Mouse (Mus musculus) gonadal fat pad, adult 2 months (tissue): ENCODE measurements at regions not wholly inside any gene's neighbourhood (a gene's known extent, or its start where the extent isn't known, plus 50 kb on each side); places are given as distances from the start of the nearest gene placed in this dataset.

Source experiments
- DNase-seq: peaks from one replicate; pipeline ENCODE4 v3.0.0-alpha.2; 2012; ENCODE audit warnings: low read depth

DNA sequence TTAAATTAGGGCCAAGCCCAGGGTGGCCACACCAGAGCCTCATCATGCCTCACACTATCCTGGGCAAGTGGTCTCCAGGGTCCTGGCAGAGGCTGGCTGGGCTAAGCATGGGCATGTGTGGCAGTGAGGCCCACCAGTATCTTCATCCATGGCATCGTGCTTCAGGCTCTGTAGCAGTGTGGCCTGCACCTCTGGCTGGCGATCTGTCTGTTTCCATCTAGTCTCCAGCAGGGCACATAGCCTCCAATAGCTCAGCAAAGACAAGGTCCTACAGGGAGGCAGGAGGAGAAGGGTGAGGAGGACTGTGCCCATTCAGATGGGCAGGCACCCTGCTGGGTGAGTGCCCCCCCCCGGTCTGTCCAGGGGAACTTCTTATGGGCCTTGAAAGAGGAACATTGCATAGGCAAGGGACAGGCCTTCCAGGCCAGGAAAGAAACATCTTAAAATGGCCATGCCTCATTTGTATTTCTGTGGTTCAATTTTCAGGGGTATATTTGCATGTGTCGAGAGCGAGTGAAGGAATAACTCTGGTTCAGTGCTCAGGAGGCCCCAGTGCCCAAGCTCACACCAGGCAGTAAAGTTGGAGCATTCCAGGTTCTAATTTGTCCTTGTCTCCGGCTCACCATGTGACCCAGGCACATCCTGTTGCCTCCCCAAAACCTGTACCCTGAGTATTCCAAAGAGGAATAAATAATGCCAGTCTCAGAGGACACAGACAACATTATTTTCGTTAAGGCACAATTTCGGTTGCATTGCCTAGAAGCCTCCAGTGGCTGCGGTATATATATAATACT, 60.4 kb upstream of the Ppara start:
- DNase-seq = no peak

DNA sequence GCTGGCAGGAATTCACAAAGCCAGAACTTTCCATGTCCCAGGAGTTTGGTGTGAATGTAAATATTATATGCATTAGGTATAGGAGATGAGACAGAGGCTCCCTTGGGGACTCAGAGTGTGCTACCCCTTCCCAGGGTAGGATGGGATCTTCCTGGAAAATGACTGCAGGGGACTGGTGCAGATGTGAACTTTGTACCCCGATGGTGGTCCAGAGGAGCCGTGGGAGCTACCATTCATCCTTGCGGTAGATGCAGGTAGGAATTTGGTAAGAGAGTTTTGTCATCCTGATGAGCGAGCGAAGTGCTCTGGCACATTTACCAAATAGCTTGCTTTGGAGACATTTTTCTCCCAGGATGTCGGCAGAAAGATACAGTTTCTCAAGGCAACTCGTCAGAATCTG, 59.7 kb upstream of the Ppara start:
- no peak for DNase-seq

DNA sequence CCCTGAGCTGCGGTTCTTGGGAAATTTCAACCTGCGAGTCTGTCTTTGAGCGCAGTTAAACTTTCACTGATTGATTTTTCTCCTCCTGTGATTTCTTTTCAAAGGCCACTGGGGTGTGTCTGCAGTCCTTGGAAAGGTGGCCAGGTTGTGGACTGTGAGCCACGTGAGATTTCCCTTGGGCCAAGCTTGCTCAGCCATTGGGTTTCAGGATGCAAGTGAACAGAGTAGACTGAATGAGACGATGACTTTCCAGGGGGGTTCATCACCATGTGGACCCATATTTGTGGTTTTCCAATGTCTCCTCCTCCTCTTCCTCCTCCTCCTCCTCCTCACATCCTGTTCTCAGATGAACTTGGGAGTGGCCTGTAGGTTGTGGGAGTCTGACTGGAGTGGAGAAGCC, 59.0 kb upstream of the Ppara start:
- no peak for DNase-seq

DNA sequence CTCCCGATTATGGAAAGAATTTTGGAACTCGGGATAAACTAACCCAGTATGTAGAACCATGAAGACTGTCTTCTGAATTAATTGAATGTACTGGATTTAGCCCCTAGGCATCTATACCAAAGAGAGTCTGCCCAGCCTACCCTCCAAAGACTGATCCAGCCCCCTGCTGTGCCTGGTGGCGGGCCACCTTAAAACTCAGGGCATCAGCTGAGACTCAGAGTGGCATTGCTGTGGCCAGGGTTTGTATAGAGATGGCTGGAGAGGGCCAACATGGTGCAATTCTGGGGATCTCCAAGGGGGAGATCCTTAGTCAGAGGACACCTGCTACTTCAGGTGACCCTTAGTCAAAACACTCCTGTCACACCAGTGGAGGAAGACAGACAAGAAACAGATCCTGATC, 58.6 kb upstream of the Ppara start:
- no peak for DNase-seq

DNA sequence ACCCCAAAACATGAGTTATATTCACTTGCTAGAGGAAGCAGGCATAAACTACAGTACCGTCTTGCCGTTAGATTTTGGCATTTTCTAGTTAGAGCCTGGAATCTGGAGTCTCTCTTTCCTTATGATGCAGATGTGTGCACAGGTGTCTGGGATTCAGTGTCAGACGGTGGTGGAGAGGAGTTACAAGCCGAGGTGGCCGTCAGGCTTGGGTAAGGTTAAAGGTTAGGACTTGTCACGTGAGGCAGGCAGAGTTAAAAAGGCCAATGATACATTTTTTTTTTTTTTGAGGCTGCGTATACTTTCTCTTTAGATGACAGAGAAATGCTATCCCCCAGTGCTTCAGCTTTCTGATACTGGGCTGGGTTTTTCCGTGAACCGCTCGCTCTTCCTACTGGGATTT, 57.9 kb upstream of the Ppara start:
- no peak for DNase-seq

DNA sequence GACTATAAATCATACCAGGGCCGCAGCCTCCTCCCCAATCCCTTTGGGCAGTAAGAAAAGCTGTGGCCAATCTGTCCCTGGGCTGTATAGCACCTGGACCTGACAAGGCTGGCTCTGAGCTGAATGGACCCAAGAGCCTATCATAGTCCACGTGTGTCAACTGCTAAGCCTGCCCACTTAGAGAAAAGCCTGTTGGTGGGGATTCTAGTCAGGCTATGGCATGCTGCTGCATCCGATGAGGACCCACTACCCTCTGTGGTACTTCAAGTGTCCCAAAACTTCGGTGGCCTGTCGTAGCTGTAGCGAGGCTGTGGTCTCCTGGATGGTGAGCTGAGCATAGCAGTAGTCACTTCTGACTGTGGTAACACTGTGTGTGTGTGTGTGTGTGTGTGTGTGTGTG, 57.4 kb upstream of the Ppara start:
- DNase-seq = no peak

DNA sequence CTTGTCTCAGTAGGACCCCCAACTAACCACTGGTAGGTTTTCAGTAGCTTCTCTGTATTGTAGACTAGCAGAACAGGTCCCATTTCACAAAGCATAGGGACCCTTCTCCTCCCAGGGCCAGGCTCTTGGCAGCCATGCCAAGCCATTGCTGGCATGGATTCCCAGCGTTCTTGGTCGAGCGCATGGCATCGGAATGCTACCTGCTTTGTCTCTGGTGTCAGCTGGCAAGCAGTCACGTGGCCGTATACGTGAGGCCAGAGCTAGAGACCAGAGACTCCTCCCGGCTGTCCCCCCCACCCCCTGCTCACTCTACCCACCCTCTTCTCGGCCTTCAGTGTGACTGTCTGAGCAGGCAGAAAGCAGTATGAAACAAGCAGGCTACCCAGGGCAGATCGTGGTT, 56.9 kb upstream of the Ppara start:
- DNase-seq = no peak

DNA sequence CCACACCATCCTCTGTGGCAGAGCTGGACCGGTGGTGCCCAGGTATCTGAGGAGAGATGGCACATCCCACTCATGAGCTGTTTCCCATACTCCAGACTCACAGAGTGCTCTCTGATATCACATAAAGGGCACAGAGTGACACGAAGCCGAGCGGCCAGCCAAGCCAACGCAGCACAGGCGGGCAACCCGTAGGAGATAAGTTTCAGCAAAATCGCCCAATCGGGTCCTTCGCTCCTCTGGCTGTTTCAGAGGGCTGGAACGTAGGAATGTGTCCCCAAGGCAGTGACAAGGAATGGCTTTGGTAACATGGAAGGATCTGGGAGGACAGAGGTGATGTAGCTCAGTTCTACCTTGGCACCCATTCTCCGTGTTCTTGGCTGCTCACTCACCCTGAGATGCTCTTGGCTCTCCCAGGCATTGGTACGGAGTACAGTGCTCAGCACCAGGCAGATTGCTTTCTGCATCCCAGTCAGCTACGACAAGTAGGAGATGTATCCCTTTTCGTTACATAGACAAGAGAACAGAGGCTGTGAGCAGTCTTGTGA, 56.4 kb upstream of the Ppara start:
- DNase-seq = no peak

DNA sequence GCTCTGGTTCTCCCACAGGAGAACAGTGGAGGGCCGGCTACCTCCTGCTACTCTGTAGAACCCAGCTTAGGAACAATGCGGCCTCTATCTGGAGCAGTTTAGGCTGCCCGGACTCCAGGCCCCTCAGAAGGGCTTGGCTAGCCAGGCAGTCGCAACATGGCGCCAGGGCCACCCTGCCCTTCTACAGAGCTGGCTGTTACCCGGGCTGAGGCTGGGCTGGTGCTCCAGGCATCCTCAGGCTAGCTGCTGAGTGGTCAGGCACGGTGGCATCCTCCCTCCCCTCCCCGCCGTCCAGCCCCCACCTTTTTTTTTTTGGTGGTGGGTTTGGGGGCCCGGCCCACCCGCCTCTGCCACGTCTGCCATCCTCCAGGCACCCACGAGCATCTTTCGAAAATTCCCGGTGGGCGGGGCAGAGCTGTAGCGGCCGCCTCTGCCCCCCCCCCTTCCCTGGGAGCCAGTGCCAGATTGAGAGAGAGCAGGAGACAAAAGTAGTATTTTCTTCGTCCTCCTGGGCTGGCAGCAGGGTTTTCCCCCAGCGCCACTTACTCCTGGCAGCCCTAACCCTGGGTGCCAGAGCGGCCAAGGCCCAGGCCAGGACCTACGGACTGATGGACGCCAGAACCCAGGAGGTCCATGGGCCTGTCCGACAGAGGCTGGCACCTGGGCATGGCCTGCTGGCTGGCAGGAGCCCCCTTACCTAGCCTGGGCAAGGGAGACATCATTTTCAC, 55.6 kb upstream of the Ppara start:
- no peak for DNase-seq

DNA sequence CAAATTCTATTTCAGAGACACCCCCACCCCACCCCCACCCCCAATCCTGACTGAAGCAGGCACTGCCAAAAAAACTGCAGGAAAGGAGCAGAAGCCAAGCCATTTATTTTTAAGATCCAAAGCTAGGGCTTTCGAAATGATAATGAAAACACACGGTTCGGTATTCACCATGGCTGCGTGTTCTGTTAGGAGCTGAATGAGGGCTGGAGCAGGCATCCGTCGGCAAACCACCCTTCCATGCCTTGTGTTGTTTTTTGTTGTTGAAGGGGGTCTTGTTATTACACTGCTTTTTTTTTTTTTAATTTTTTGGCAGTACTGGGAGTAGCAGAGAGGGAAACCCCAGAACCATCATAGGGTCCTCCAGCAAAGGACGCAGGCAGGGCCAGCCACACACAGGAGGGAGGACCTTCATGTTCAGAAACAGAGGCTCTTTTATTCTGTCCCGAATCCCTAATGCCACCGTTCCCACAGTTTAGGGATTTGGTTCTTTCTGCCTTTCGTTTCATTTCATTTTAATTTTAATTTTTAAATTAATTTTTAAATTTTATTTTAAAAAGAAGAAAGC, 54.8 kb upstream of the Ppara start:
- DNase-seq = no peak

DNA sequence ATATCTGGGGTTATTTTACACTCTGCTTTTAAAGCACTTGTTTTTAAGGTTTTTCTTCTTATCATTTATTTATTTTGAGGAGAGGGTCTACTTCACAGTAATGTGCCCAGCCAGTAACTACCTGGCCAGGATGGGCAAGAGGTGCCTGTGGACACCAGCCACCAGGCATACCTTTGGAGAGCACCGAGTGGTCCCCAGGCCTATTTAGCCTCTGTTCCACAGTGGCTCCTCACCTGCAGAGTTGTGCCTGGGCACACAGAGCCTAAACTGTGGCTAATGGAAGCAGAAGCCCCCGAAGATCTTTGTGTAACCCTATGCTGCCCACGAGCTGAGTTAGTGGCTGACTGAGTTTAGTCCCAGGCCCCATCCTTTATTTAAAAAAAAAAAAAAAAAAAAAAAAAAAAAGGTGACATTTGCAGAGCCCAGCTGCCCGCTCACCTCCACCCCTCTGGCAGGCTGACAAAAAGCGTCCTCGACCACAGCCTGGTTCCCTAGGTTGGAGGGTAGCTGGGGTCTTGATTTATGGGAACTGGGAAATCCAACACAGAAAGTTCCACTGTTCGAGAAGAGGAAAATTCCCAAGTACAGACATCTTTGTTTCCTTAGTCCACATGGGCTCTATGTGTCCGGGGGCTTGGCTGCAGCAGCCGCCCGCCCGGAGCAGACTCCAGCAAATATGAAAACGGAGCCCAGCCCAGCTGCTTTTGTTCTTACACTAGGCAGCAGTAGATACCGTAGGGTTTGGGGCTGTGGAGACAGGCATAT, 54.1 kb upstream of the Ppara start:
- DNase-seq = no peak

DNA sequence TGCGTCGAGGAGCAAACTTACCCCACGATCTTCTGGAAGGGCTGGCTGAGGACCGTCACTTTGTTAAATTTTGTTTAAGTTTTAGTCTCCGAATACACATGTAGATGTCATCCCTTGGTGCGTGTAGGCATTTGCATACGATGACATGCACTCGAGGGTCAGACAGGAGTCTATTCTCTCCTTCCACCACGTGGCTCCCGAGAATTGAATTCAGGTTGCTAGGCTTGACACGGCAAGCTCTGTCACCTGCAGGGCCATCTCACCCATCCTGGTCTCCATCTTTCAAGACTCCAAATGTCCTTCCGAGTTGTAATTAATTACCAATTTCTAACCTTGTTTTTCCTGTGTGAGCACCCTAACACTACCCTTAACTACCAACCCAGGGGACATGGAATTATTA, 52.7 kb upstream of the Ppara start:
- DNase-seq = no peak

DNA sequence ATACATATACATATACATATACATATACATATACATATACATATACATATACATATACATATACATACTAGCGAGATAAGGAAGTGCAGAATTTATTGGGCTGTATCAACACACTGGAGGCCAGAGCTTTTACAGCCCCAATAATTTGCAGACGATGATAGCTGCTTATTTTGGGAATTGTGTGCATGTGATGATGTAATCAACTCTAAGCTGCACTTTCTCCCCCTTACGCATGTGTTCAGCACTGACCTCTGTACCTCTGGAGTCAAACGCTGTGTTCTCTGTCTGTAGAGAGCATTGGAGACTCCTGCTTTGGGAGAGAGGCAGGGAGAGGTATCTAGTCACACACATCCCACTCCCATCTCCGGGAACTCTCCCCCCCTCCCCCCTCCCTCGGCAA, 52.0 kb upstream of the Ppara start:
- no peak for DNase-seq

DNA sequence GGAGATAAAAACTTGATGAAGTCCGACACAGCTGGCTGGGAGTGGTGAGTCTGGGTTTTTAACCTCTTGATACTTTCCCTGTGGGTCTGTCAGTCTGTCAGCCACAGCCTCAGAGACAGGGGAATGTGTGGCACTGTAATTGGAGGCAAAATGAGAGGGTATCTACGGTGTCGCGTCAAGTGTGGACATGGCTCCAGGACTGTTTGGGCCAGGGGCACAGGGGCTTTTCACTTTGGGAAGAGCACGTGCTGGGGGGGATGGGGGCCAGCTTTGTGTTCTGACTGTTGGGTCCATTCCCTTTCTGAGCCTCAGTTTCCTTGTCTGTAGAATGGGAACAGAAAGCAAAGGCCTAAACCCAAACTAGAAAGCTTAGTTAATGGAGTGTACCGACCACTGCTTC, 51.5 kb upstream of the Ppara start:
- no peak for DNase-seq

DNA sequence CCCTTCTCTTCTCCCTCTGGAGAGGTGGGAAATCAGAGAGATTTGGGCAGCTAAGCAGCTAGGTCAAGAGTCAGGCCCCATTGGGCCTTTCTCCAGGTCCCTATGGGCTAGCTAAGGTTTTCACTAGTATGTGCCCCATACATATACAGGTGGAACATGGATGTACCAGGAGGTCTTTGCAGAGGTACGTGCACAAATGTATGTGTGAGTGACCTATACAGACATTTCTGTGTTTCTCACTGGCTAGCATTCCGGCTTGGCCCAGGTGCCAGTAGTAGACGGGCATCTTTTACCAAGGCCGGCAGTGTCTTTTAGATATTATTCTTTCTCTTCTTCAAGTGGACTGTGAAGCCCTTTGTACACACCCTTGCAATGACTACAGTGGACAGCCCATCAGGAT, 51.1 kb upstream of the Ppara start:
- no peak for DNase-seq

DNA sequence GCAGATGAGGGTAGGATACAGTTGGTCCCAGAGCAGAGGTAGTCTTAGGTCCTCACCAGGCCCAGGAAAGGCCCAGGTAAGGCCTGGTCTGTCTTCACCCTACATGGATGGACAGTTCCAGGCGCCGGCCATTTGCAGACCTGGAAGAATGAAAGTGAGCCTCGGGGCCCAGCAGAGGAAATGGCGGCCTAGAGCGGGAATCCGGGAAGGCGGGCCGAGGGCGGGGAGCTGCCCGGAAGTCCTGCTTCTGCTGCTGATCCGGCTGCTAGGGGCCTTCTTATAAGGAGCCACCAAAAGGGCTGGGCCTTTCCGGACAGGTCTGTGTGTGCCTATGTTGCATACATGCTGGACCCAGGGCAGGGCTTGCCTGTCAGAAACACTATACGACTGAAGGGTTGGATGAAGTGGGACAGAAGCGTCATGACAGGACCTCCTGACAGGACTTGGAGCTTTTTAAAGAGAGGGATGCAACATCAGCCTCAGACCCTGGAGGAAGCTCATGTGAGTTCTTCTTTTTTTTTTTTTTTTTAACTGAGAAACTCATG, 50.5 kb upstream of the Ppara start:
- DNase-seq = no peak

DNA sequence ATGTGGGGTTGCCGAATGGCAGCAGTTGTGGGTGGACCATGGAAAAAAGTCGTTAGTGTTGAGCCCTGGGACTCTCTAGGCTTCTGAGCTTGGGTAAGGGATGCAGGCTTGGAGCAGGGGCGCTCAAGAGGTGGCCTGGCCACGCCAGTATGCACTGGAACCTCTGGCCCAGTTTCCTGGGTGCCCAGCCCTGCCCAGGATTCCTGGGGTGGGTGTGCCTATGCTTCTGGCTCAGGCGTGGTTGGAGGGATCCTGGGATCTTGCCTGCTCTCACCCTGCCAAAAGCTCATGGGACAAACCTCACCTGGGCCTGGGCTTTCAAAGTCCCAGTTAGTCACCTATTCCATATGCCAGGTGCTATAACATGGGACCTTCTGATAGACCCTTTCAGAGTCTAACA, 49.9 kb upstream of the Ppara start:
- DNase-seq = no peak
